Mouse (Mus musculus) fibroblast of lung, adult 2 months (primary cell): ENCODE measurements around the gene Il23a.
"Not testable (repeated sequence)": the region's sequence is repeated elsewhere in the genome, so short reads cannot be mapped to it uniquely, and the experiment has no call there.

Experiments
- DNase-seq: peaks from one replicate; pipeline ENCODE4 v3.0.0-alpha.2; 2011; ENCODE audit warnings: low read depth

Il23a gene

DNA sequence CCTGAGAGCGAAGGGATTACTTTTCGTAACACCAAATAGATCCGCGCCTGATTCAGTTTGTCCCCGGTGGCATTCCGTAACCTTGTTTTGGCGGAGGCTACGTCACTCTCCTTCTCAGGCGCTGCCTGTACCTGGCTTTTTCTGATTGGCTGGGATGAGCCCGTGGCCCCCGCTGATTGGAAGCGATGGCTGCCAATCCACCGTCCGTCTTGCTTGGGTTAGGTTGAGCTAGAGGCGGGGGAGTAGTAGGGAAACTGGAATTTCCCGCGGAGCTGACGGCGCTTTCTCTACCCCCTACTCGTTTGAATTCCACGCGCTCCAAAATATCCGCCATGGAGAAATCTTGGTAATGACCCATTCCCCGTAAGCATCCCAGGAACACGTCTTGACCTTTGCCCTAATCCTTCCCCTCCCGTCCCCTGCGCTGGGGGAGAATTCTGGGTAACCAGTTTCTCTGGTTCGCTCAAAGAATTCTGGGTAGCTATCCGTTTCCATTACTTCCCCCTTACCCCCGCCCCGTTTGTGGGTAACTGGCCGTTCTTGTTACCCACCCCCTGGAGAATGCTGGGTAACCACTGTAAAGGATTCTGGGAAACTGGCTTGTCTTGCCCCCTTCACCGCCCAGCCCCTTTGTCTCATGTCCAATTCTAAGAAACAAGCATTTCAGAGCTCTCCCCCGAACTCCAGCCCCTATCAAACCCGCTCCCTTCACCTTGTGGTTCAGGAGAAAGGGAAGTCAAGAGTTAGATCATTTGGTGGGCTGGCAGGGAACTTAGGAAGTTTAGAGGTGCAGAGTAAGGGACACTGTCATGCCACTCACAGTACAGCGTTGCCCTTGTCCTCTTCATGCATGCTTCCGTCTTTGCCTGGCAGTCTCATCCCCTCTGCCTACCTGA is 4.8 kb upstream of the Il23a start, which contains the start of gene Pan2:
Gene Pan2 (plus strand): TSS at position 210 of the 896 bp plus-strand sequence.
- peak; percentile 100 for DNase-seq

DNA sequence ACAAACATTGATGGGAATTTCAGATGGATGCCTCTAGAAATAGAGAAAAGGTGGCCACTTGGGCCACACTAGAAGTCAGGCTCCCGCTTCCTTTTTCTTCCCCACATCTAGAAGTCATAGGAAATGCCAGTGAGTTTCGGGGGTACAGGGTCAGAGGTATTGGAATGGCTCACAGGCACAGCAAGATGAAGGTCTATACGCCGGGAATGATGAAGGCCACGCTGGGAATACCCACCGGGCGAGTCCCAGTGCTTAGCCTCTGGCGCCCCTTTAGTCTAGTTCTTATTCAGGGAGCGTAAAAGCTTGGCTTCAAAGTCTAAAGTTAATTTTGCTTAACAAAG is 4.2 kb upstream of the Il23a start:
- no peak for DNase-seq

DNA sequence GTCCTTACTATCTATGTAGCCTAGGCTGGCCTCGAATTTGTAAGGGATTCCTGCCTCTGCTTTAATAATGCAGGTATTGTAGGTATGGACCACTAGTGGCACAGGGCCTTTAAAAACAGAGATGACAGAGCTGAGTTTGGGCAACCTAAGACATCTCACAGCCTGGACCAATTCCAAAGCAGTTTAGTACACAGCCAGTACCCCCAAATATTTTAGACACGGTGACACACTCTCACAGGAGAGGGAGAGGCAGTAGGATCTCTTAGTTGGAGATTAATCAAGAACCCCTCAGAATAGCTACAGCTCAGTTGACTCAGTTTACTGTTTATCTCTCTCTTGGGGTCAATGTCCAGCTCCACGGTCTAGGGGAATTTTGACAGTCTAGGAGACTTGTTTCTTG is 3.8 kb upstream of the Il23a start:
- DNase-seq, result no peak

- no peak for DNase-seq
These were observed 309 bp downstream of the Il23a start for GRCm38 (mm10) chr10:128298243-128298642.

GRCm38 (mm10) chr10:128297622-128298021 is 930 bp downstream of the Il23a start:
- no peak for DNase-seq

DNA sequence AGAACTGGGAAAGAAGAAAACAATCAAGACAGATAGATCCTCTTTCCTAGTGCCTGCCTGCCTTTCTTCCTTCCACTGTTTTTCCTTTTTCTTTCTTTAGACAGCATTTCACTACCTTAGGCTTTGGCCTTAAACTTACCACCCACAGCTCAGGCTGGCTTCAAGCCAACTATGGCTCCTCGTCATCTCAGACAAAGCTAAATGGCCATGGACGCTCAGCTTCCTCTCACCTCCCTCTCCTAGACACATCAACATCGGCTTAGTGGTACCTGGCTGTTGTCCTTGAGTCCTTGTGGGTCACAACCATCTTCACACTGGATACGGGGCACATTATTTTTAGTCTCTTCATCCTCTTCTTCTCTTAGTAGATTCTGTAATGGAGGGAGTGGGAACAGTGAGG is 1.3 kb downstream of the Il23a start:
- no peak for DNase-seq

DNA sequence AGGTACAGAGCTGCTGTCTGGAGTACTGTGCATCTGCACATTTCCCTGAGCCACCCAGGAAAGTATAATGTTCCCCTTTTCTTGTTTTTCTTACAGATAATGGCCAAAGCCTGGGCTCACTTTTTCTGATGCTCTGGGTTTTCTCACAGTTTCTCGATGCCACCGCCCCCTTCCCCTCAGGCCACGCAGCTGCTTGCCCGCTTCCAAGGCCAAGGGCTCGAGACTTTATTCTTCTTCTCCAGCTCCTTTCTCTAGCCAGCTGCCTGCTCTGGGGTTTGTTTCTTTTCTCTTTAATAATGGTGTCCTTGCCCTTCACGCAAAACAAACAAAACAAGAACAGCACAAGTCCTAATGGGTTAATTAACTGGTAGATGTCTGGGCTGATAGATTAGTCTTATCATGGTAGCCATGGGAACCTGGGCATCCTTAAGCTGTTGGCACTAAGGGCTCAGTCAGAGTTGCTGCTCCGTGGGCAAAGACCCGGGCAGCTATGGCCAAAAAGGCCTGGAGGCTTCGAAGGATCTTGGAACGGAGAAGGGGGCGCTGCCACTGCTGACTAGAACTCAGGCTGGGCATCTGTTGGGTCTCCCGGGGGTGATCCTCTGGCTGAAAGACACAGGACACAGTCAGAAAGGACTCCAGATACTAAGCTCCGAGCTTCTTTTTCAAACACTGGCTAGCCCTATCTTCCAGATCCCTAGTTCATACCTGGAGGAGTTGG is 2.0 kb downstream of the Il23a start:
- no peak for DNase-seq

GRCm38 (mm10) chr10:128290594-128290993 is 8.0 kb downstream of the Il23a start:
- DNase-seq, result not testable (repeated sequence)

- peak; percentile 20 for DNase-seq
These were observed 14.7 kb downstream of the Il23a start for GRCm38 (mm10) chr10:128283604-128284579.

- DNase-seq, result no peak
These were observed 15.6 kb downstream of the Il23a start for GRCm38 (mm10) chr10:128282886-128283450.

- DNase-seq, result no peak
These were observed 16.9 kb downstream of the Il23a start for GRCm38 (mm10) chr10:128281682-128282081.

DNA sequence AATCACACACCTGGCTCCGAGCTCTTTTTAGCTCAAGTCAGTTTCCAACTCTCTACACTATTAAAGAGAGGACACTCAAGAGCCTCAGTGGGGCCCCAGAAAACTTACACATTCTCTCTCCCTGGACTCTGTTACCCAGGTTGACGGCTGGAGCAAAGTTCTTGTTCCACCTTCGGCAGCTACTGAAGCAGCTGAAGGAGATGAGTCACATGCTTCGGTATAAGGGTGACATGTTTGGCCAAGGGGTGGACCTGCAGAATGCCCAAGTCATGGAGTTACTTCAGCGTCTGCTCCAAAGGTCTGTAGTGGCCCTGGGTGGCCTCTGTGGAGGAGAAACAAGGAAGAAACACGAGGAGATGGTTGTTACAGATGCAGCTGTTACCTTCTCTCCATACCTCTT is 17.6 kb downstream of the Il23a start:
- no peak for DNase-seq

DNA sequence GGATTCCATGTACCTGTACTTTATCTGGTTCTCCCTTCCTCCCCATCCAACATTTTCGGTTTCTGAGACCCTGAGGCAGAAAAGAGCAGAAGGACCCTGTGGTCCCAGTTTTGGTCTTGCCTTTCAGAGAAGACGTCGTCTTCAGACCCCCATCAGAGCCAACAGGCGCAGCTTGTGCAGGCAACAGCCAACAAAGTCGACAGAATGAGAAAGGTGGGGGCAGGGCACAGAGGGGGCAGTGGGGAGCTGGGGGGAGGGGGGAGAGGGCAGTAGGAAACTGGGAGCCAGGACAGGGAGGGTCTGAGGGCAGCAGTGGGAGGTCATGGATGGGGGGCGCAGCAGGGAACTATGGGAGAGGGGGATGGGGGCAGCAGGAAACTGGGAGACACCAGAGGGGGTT is 20.4 kb downstream of the Il23a start:
- DNase-seq, result no peak

DNA sequence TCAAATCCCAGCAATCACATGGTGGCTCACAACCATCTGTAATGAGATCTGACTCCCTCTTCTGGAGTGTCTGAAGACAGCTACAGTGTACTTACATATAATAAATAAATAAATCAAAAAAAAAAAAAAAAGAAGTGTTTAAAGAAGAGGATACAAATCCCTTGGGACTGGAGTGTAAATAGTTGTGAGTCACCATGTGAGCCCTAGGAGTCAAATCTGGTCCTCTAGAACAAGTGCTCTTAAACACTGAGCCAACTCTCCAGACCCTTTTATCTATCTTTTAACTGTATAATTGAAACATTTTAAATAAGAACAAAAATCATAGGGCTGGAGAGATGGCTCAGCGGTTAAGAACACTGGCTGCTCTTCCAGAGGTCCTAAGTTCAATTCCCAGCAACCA is 23.2 kb downstream of the Il23a start:
- DNase-seq, result not testable (repeated sequence)

- DNase-seq, result not testable (repeated sequence)
These were observed 25.6 kb downstream of the Il23a start for GRCm38 (mm10) chr10:128272819-128273439.

- no peak for DNase-seq
These were observed 26.7 kb downstream of the Il23a start for GRCm38 (mm10) chr10:128271883-128272282.

DNA sequence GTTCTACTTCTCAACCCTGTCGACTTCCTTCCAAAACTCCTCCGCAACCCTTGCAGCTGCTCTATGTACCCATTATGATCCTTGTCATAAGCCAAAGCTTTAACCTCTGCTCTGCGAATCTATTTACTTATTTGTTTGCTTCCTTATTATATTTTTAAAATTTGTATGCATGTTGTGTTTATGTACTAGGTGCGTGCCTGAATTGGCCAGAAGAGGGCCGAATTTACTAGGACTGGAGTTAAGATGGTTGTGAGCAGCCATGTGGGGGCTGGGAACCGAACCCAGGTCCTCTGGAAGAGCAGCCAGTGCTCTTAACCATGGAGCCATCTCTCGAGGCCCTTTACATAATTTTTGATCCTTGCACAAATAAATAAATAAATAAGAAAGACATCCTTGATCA is 27.7 kb downstream of the Il23a start:
- no peak for DNase-seq

DNA sequence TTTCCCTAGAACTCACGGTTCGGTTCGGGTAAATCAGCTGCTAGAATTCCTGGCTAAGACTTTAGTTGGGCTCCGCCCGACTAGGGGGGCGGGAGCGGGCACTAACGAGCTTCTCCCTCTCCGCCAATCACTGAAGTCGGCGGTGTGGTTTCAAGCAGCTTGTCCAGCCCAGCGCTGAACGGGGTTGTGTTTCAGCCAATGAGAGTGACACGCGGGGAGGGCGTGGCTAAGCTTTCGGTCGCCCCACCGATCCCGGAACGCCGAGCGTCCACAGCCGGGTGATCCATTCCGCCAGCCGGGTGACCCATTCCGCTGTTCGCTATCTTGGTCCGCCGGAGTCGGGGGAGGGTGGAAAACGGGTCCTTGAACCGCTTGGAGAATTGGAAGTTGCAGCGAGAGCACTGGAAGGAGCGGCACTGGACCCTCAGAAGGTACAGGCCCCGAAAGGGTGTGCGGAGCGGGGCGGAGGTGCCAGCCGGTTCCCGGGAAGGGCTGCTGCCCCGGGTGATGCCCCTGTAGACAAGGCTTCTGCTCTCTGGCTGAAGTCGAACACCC is 28.2 kb downstream of the Il23a start, which contains the start of gene Stat2:
Gene Stat2 (plus strand): TSS at position 273 of the 555 bp plus-strand sequence.
- DNase-seq, result peak; percentile 99

- no peak for DNase-seq
These were observed 29.2 kb downstream of the Il23a start for GRCm38 (mm10) chr10:128269206-128269910.

DNA sequence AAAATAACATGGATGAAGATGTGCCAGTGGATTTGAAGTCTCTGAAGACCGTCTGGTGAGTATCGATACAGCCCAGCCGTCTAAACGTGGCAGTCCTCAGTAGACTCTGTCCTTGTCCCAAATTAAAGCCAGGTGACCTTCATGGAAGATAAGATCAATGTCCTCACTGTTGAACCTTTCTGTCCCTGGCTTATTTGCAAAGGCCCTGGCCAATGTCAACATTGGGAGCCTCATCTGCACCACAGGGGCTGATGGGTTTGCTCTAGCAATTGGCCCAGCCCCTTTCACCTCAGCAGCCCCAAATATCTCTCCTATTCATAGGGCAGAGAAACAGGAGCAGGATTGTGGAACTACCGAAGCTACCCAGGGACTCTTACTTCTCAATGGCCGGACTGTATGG is 30.2 kb downstream of the Il23a start, which contains the start of gene Apof:
Gene Apof (plus strand): TSS at position 301 of the 400 bp plus-strand sequence.
- no peak for DNase-seq
